Mouse (Mus musculus): ENCODE results near the gene Psmc3ip. TPM values are rescaled to one million over a fixed set of nuclear protein-coding genes. Genes with fewer than 3 reads are reported as not detected.

Psmc3ip gene
- polyA plus RNA-seq, 1 experiment from 2014 or later: 54.3 TPM

DNA sequence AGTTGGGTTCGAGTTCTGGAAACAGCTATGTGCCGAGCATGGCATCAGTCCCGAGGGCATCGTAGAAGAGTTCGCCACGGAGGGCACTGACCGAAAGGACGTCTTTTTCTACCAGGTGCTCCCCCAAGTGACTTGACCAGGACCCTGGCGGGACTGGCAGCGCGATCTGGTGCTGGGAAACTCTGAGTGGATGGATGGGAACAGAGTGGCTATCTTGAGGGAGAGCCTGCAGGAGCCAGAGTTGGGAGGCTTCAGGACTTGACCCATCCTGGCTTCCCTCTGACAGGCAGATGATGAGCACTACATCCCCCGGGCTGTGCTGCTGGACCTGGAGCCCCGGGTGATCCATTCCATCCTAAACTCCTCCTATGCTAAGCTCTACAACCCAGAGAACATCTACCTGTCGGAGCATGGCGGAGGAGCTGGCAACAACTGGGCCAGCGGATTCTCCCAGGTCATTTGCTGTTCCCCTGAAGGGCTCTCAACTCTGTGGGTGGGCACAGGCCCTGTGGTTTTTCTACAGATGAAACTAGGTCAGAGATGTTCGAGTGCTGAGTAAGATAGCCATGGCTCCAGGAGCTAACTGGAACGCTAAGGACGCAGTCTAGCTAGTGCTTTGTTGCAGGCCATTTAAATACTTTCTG is 25.4 kb upstream of the Psmc3ip start:
- Histone ChIP-seq H3K36me3 (ENCODE audit: control insufficient read depth, insufficient read depth, low read length) (peaks cover 37% of the 10 kb centered on the region), H3K4me3 (ENCODE audit: low read depth, low read length) (peak overlapping the region; percentile 88), H3K4me1 (ENCODE audit: control insufficient read depth, insufficient read depth, low read length) (peaks cover 21% of the 10 kb centered on the region), H3K9me3 (replicated peaks; ENCODE audit: control insufficient read depth, low read length) (no peaks in the 10 kb centered on the region), H3K4me2 (ENCODE audit: low read length) (peak overlapping the region; percentile 85), H3K27me3 (replicated peaks; ENCODE audit: control insufficient read depth, insufficient read depth, low read length) (no peaks in the 10 kb centered on the region), H3K9ac (ENCODE audit: low read length) (peak overlapping the region; percentile 92), H3K27ac (ENCODE audit: low read depth, low read length) (peak overlapping the region; percentile 92)
- 21% methylated on average over 19 of the region's 19 CpGs for WGBS
- DNase-seq (ENCODE audit: low spot score) (no peak), ATAC-seq (no peak)

DNA sequence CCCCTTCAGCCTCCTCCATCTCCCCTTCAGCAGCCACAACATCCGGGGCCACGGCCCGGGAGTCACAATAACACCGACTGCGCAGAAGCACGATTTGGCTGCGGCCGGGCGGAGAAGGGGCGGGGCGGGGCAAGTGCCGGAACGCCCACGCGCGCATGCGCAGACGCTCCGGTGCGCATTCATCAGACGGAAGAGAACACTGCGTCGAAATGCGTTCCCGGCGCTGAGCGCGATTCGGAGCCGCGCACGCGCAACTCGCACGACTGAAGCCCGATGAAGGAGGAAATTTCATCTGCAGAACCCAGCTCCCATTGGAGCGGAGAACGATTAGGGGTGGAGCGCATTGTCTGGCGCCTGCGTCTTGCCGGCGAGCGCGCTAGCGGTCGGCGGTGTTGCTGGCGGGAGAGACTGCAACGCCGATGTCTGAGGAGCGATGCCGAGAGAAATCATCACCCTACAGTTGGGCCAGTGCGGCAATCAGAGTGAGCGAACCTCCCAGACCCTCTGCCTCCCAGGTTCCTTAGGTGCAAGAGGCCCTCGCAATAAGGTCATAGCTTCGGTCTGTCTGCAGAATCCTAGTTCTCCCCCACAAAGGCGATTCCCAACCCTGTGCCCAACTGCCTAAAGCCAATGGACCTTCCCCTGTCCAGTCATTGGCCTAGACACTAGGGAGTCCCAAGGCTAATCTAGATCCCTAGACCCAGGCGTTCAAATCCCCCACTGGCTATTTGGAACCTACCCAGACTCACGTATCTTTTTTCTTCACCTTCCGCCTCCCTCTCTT is 24.7 kb upstream of the Psmc3ip start, which contains the start of the genes Retreg3 and Tubg1:
Gene Retreg3 (minus strand): TSS at position 133 of the 784 bp plus-strand sequence.
Gene Tubg1 (plus strand): TSS at position 178 of the 784 bp plus-strand sequence.
- under 1% methylated on average over 61 of the region's 61 CpGs for WGBS
- peak; percentile 97 for ATAC-seq
- peaks cover 25% of the 10 kb centered on the region for H3K4me1 ChIP-seq (ENCODE audit: control insufficient read depth, insufficient read depth, low read length)

GRCm38 (mm10) chr11:101119131-101119760 is 24.0 kb upstream of the Psmc3ip start:
- peak overlapping the region; percentile 85 for H3K27ac ChIP-seq (ENCODE audit: low read depth, low read length)
- no peak for DNase-seq (ENCODE audit: low spot score)
- peak overlapping the region; percentile 96 for H3K9ac ChIP-seq (ENCODE audit: low read length)
- H3K27me3 ChIP-seq (replicated peaks; ENCODE audit: control insufficient read depth, insufficient read depth, low read length): no peaks in the 10 kb centered on the region
- H3K4me3 ChIP-seq (ENCODE audit: low read depth, low read length): peak overlapping the region; percentile 88
- ATAC-seq: peak; percentile 76
- H3K9me3 ChIP-seq (replicated peaks; ENCODE audit: control insufficient read depth, low read length): no peaks in the 10 kb centered on the region
- peaks cover 25% of the 10 kb centered on the region; the same call in 1 of the 2 replicates for H3K36me3 ChIP-seq (ENCODE audit: control insufficient read depth, insufficient read depth, low read length)
- H3K4me2 ChIP-seq (ENCODE audit: low read length): peak overlapping the region; percentile 96
- WGBS: under 1% methylated on average over 39 of the region's 39 CpGs
- peaks cover 25% of the 10 kb centered on the region for H3K4me1 ChIP-seq (ENCODE audit: control insufficient read depth, insufficient read depth, low read length)

More for the DNA sequence above, 24.7 kb upstream of the Psmc3ip start, which contains the start of the genes Retreg3 and Tubg1:
- Histone ChIP-seq H3K9ac (ENCODE audit: low read length) (peak within 1 kb of the TSS; percentile 96), H3K4me2 (ENCODE audit: low read length) (peak within 1 kb of the TSS; percentile 96), H3K4me3 (ENCODE audit: low read depth, low read length) (peak within 1 kb of the TSS; percentile 88), H3K27me3 (replicated peaks; ENCODE audit: control insufficient read depth, insufficient read depth, low read length) (no peaks in the 10 kb centered on the region), H3K27ac (ENCODE audit: low read depth, low read length) (peak within 1 kb of the TSS; percentile 92), H3K36me3 (ENCODE audit: control insufficient read depth, insufficient read depth, low read length) (peaks cover 29% of the 10 kb centered on the region; the same call in 1 of the 2 replicates), H3K9me3 (replicated peaks; ENCODE audit: control insufficient read depth, low read length) (no peaks in the 10 kb centered on the region)
- peak; percentile 100 for DNase-seq (ENCODE audit: low spot score)

DNA sequence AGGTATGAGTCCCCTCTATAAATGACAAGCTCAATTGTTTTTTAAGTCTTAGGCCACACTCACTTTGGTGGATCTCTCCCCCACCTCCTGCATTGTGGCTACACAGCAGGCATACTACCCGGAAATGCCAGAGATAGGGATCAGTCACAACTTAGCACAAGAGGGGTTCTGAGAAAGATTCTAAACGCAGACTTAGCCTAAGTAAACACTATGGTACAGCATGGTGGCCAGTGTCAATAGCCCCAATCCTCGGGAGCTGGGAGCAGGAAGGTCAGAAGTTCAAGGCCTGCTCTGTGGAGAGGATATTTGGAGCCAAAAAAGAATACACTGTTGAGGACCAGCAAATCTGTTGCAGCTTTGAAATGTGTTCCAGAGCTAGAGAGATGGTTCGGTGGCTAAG is 22.9 kb upstream of the Psmc3ip start:
- H3K9me3 ChIP-seq (replicated peaks; ENCODE audit: control insufficient read depth, low read length): no peaks in the 10 kb centered on the region
- DNase-seq (ENCODE audit: low spot score): no peak
- peak overlapping the region; percentile 96 for H3K4me2 ChIP-seq (ENCODE audit: low read length)
- H3K4me3 ChIP-seq (ENCODE audit: low read depth, low read length): peak overlapping the region; percentile 88
- peaks cover 17% of the 10 kb centered on the region; the same call in 1 of the 2 replicates for H3K36me3 ChIP-seq (ENCODE audit: control insufficient read depth, insufficient read depth, low read length)
- H3K4me1 ChIP-seq (ENCODE audit: control insufficient read depth, insufficient read depth, low read length): peaks cover 25% of the 10 kb centered on the region
- no peak for ATAC-seq
- 64% methylated on average over 4 of the region's 4 CpGs for WGBS
- no peak overlapping the region for H3K27ac ChIP-seq (ENCODE audit: low read depth, low read length)
- peak overlapping the region; percentile 96 for H3K9ac ChIP-seq (ENCODE audit: low read length)
- no peaks in the 10 kb centered on the region for H3K27me3 ChIP-seq (replicated peaks; ENCODE audit: control insufficient read depth, insufficient read depth, low read length)

DNA sequence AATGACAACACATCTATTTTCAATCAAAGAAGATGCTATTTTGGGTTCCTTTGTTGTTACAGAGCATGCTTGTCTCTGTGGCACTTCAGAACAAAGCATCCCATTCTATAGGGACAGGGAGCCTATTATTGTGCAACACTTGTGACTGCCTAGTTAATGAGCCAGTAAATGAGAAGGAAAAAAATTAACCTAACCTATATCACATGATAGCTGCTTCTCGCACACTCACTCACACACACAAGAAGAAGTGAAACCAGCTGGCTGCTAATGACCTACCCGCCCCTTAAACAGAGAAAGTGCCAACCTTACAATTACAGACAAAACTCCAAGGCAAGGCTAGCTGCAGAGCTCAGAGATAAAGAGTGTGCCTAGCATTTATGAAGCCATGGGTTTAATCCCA is 20.3 kb upstream of the Psmc3ip start:
- Histone ChIP-seq H3K27me3 (replicated peaks; ENCODE audit: control insufficient read depth, insufficient read depth, low read length) (no peaks in the 10 kb centered on the region), H3K27ac (ENCODE audit: low read depth, low read length) (peak overlapping the region; percentile 52; the same call in 1 of the 2 replicates), H3K4me1 (ENCODE audit: control insufficient read depth, insufficient read depth, low read length) (peaks cover 18% of the 10 kb centered on the region), H3K4me3 (ENCODE audit: low read depth, low read length) (no peak overlapping the region), H3K36me3 (ENCODE audit: control insufficient read depth, insufficient read depth, low read length) (peaks cover 9% of the 10 kb centered on the region; the same call in 1 of the 2 replicates), H3K9me3 (replicated peaks; ENCODE audit: control insufficient read depth, low read length) (no peaks in the 10 kb centered on the region), H3K9ac (ENCODE audit: low read length) (no peak overlapping the region; the same call in 1 of the 2 replicates), H3K4me2 (ENCODE audit: low read length) (0 out of 2 replicates have a peak overlapping the region, but pooled peaks have one; percentile 7)
- WGBS: 10% methylated on average over 2 of the region's 2 CpGs
- ATAC-seq: no peak
- DNase-seq (ENCODE audit: low spot score): peak; percentile 30

GRCm38 (mm10) chr11:101112186-101112585 is 16.9 kb upstream of the Psmc3ip start:
- WGBS: 82% methylated on average over 3 of the region's 3 CpGs
- Histone ChIP-seq H3K4me3 (ENCODE audit: low read depth, low read length) (no peak overlapping the region), H3K27me3 (replicated peaks; ENCODE audit: control insufficient read depth, insufficient read depth, low read length) (no peaks in the 10 kb centered on the region), H3K9ac (ENCODE audit: low read length) (no peak overlapping the region), H3K4me1 (ENCODE audit: control insufficient read depth, insufficient read depth, low read length) (peaks cover 8% of the 10 kb centered on the region), H3K36me3 (ENCODE audit: control insufficient read depth, insufficient read depth, low read length) (peaks cover 6% of the 10 kb centered on the region; the same call in 1 of the 2 replicates), H3K27ac (ENCODE audit: low read depth, low read length) (no peak overlapping the region), H3K4me2 (ENCODE audit: low read length) (no peak overlapping the region), H3K9me3 (replicated peaks; ENCODE audit: control insufficient read depth, low read length) (no peaks in the 10 kb centered on the region)
- ATAC-seq (no peak), DNase-seq (ENCODE audit: low spot score) (no peak)

DNA sequence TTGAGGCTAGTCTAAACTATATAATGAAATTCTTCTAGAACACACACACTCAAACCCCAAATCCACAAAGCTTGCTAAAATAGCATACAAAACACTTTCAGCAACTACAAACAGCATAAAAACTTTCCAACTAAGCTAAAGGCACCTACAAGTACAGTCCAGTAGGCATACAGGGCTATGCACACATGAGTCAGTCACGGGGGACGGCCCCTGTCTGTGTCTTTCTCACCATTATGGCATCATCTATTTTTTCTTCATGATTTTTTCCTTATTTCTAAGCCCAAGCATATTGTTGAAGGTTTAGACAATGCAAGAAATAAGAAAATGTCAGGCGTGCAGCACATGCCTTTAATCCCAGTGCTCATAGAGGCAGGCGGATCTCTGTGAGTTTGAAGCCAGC is 15.9 kb upstream of the Psmc3ip start:
- Histone ChIP-seq H3K4me1 (ENCODE audit: control insufficient read depth, insufficient read depth, low read length) (peaks cover 8% of the 10 kb centered on the region), H3K9me3 (replicated peaks; ENCODE audit: control insufficient read depth, low read length) (no peaks in the 10 kb centered on the region), H3K4me2 (ENCODE audit: low read length) (no peak overlapping the region), H3K27ac (ENCODE audit: low read depth, low read length) (no peak overlapping the region), H3K27me3 (replicated peaks; ENCODE audit: control insufficient read depth, insufficient read depth, low read length) (no peaks in the 10 kb centered on the region), H3K4me3 (ENCODE audit: low read depth, low read length) (no peak overlapping the region), H3K36me3 (ENCODE audit: control insufficient read depth, insufficient read depth, low read length) (no peaks in the 10 kb centered on the region; the same call in 1 of the 2 replicates), H3K9ac (ENCODE audit: low read length) (no peak overlapping the region)
- ATAC-seq: no peak
- WGBS: 86% methylated on average over 4 of the region's 4 CpGs
- DNase-seq (ENCODE audit: low spot score): no peak

- Histone ChIP-seq H3K36me3 (ENCODE audit: control insufficient read depth, insufficient read depth, low read length) (peaks cover 2% of the 10 kb centered on the region; the same call in 1 of the 2 replicates), H3K4me3 (ENCODE audit: low read depth, low read length) (no peak overlapping the region), H3K4me2 (ENCODE audit: low read length) (no peak overlapping the region), H3K9ac (ENCODE audit: low read length) (no peak overlapping the region), H3K9me3 (replicated peaks; ENCODE audit: control insufficient read depth, low read length) (no peaks in the 10 kb centered on the region), H3K27me3 (replicated peaks; ENCODE audit: control insufficient read depth, insufficient read depth, low read length) (no peaks in the 10 kb centered on the region), H3K4me1 (ENCODE audit: control insufficient read depth, insufficient read depth, low read length) (peaks cover 4% of the 10 kb centered on the region), H3K27ac (ENCODE audit: low read depth, low read length) (no peak overlapping the region)
- no peak for DNase-seq (ENCODE audit: low spot score)
- WGBS: 67% methylated on average over 5 of the region's 5 CpGs
- ATAC-seq: no peak
Measured at GRCm38 (mm10) chr11:101110708-101111107, 15.5 kb upstream of the Psmc3ip start.
